Mouse (Mus musculus) cerebellum, adult 2 months (tissue): ENCODE results near the gene Itga4. TPM values are rescaled to one million over a fixed set of nuclear protein-coding genes. Genes with fewer than 3 reads are reported as not detected.

Source experiments
- DNase-seq, 2 experiments: peaks; one replicate each; pipeline ENCODE4 v3.0.0; 2021
- H3K27ac ChIP-seq: fragments of 200-500 bp; 2 replicates; pipeline ENCODE4 v1.5.1; 2012; ENCODE audit warnings: low read length, control low read depth, inconsistent platforms; ENCODE audit not compliant: insufficient read depth
- H3K27me3 ChIP-seq: fragments of 200-500 bp; 2 replicates; pipeline ENCODE4 v1.6.1; 2012; ENCODE audit warnings: inconsistent platforms, mild to moderate bottlenecking, low read length, moderate library complexity; ENCODE audit not compliant: control insufficient read depth, insufficient read depth
- H3K4me1 ChIP-seq: fragments of 200-500 bp; 2 replicates; pipeline ENCODE4 v1.6.1; 2011; ENCODE audit warnings: low read length; ENCODE audit not compliant: control insufficient read depth, insufficient read depth
- H3K4me3 ChIP-seq: fragments of 200-500 bp; replicated peaks from 2 replicates; pipeline ENCODE3; 2011; ENCODE audit warnings: mild to moderate bottlenecking, low read depth, low read length, control low read depth; ENCODE audit not compliant: insufficient read depth
- CTCF ChIP-seq: fragments of 200-500 bp; IDR thresholded peaks from 2 replicates; pipeline ENCODE4 v1.5.1; 2011; ENCODE audit warnings: low read depth, mild to moderate bottlenecking, control low read depth, low read length, moderate library complexity, borderline replicate concordance; ENCODE audit not compliant: insufficient read depth
- POLR2A ChIP-seq: fragments of 200-500 bp; IDR thresholded peaks from 2 replicates; pipeline ENCODE4 v1.6.1; 2011; ENCODE audit warnings: low read length, control low read depth, borderline replicate concordance; ENCODE audit not compliant: insufficient read depth
- WGBS: fragments of 180-500 bp; shearing (Covaris S2); methylation state at CpG from one replicate; pipeline ENCODE4 v1.1.7; 2018; 5-methylcytosine and 5-hydroxymethylcytosine counted together
- polyA plus RNA-seq: library from polyadenylated mRNA; depleted of rRNA; stranded (reverse); fragments of >200 nt; gene quantifications from 2 replicates; pipeline ENCODE4 v1.2.3, GENCODE M21; 2012

Gene Itga4
- polyA plus RNA-seq, 1 experiment: 1.7 TPM

DNA sequence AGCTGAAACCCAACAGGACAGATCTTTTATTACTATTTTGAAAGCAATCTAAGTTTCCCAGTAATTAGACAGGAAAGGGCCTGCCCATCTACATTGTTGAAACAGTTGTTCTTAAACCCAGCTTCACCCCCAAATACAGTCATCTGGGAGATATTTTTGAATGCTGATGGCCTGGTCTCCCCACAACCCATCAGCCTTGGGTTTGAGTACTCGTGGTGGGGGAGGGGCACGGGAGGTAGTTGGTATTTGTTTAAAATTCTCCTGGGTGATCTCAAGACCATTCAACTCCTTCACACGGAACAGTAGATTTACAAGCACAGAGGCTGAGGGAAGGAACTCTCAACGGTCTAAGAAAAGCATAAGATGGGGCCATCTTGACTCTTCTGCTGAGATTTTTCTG, 13.6 kb downstream of the Itga4 start:
- WGBS: 85% methylated on average over 4 of the region's 4 CpGs
- no peak overlapping the region for H3K4me3 ChIP-seq
- TF ChIP-seq CTCF (no peak), POLR2A (no peak)
- DNase-seq: no peak
- no peaks in the 10 kb centered on the region for H3K27me3 ChIP-seq
- no peak overlapping the region for H3K27ac ChIP-seq
- no peaks in the 10 kb centered on the region for H3K4me1 ChIP-seq

DNA sequence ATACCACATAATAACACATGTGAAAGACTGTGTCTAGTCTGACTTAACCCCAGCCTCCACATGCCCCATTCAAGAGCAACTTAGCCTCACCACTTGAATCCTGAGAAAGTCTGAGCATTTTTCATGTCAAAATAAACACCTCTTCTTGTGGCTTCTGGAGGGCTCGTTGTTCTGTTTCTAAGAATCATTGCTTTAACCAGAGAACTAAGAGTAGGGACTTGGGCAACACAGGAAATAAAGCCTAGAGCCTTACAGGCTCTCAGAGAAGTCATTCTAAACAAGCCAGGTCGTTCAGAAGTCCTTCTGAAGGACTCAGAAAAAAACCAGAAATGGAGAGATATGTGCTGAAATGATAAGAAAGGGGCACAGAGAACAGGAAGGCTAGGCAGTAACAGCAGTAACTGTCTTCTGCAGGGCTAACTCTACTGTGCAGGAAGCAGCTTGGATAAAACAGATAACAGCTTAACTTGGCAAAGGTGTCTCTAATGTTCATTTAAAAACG, 14.9 kb downstream of the Itga4 start:
- TF ChIP-seq POLR2A (no peak), CTCF (no peak)
- Histone ChIP-seq H3K27me3 (no peaks in the 10 kb centered on the region), H3K27ac (no peak overlapping the region), H3K4me1 (no peaks in the 10 kb centered on the region), H3K4me3 (no peak overlapping the region)
- DNase-seq: no peak
- 69% methylated on average over 3 of the region's 3 CpGs for WGBS

DNA sequence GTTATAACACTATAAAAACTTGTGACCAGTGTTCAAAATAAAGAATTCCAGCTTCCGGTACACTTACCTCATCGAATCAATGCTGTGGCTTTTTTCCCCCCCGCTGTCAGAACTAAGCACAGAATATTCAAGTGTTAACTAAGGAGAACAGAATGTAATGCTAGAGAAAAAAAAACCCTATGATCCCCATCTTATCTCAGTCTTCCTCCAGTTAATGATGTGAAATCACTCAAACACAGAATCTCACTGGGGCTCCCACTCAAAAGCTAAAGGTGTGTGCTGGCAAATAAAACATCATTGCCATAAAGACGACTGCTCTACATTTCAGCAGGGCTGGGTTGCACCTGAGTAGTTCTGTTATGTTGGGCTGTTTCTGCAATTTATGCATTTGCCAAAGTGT, 16.6 kb downstream of the Itga4 start:
- no peak for TF ChIP-seq POLR2A
- no peak for TF ChIP-seq CTCF
- H3K27me3 ChIP-seq: no peaks in the 10 kb centered on the region
- no peak for DNase-seq
- H3K27ac ChIP-seq: no peak overlapping the region
- no peak overlapping the region for H3K4me3 ChIP-seq
- no peaks in the 10 kb centered on the region for H3K4me1 ChIP-seq
- 95% methylated on average over 4 of the region's 4 CpGs for WGBS

DNA sequence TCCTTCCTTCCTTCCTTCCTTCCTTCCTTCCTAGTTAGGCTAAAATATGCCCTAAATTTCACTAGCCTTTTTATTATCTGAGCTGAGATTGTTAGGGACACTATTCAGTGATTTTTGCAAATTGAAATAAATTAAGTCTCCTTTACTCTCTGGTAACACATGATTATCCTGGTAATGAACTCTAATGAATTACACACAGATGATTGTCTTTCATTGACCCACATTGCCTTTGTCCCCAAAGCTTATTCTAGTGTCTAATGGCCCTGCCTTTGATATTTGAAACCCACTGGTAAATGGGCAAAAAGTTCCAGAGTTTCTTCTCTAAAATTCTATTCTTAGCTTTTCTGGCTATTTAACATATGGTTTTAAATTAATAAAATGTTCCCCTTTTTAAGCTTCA, 23.4 kb downstream of the Itga4 start:
- Histone ChIP-seq H3K4me1 (no peaks in the 10 kb centered on the region), H3K27ac (no peak overlapping the region), H3K27me3 (no peaks in the 10 kb centered on the region), H3K4me3 (no peak overlapping the region)
- TF ChIP-seq CTCF (no peak), POLR2A (no peak)
- no peak for DNase-seq

DNA sequence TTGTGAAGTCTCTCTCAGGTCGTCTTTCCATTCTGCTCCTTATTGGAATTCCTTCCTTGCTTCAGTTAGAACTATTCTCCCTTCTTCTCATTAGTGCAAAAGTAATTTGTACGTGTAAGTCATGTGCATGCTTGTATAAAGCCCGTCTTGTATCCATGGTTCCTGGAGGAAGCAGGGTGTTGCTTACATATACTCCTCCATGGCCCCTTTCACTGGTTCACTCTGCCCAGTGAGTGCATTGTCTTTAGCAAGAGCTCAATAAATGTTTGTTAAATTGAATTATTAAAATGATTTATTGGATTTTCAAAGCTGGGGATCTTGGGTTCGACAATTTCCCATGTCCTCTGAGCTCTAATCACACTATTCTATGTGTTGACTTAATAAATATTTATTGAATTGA, 29.0 kb downstream of the Itga4 start:
- Histone ChIP-seq H3K27me3 (no peaks in the 10 kb centered on the region), H3K4me1 (no peaks in the 10 kb centered on the region), H3K4me3 (no peak overlapping the region), H3K27ac (no peak overlapping the region)
- 93% methylated on average over 4 of the region's 4 CpGs for WGBS
- no peak for DNase-seq
- TF ChIP-seq CTCF: no peak
- TF ChIP-seq POLR2A: no peak

DNA sequence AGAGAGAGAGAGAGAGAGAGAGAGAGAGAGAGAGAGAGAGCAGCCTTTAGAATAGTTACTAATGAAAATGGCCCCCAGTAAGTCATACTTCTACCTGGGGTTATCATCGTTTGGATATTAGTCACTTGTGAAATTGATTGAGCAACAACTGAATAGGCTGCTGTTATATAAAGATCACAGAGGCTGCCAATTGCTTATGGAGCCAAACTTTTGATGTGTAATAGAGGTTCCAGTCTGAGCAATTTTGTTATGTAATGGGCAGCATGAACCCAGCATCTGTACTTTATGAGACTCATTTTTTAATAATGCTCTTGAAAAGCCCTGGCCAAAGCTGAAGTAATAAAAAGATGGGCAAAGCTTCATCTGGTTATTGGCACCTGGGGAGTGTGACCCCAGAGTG, 34.9 kb downstream of the Itga4 start:
- DNase-seq: no peak
- TF ChIP-seq POLR2A (no peak), CTCF (no peak)
- Histone ChIP-seq H3K4me1 (no peaks in the 10 kb centered on the region), H3K4me3 (no peak overlapping the region), H3K27ac (no peak overlapping the region), H3K27me3 (no peaks in the 10 kb centered on the region)
- 52% methylated on average over 1 of the region's 1 CpGs for WGBS

DNA sequence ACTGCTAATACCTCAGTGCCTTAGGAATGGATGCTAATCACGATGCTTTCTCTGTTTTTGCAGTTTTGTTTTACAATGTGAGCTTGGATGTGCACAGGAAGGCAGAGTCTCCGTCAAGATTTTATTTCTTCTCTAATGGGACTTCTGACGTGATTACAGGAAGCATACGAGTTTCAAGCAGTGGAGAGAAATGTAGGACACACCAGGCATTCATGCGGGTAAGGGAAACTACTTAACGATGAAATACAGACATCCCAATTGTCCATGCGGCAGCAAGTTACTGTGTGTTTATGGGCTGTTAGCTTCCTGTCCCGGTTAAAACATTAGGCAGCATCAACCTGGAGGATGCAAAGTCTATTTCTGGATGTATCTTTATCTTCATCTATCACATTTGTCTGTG, 36.7 kb downstream of the Itga4 start:
- Histone ChIP-seq H3K4me3 (no peak overlapping the region), H3K27ac (no peak overlapping the region), H3K27me3 (no peaks in the 10 kb centered on the region), H3K4me1 (no peaks in the 10 kb centered on the region)
- 86% methylated on average over 8 of the region's 8 CpGs for WGBS
- no peak for DNase-seq
- TF ChIP-seq POLR2A: no peak
- TF ChIP-seq CTCF: no peak

DNA sequence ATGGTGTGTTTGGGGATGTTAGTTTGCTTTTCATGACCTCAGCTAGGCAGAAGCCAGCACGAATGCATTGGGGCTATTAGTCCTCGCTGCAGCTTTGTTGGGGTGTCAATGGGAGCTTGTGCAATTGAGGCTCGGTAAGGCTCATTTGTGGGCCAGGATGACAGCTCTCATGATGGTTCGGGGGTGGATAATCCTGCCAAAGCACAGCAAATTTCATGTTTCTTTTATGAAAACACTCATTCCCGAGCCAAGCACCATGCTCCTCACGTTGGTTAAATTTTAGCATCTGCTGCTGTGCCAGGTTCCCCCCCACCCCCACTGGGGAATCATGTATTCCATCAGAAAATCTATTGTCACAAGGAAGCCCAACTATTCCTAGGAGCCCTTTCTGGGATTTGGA, 37.2 kb downstream of the Itga4 start:
- H3K27ac ChIP-seq: no peak overlapping the region
- WGBS: 75% methylated on average over 6 of the region's 6 CpGs

DNA sequence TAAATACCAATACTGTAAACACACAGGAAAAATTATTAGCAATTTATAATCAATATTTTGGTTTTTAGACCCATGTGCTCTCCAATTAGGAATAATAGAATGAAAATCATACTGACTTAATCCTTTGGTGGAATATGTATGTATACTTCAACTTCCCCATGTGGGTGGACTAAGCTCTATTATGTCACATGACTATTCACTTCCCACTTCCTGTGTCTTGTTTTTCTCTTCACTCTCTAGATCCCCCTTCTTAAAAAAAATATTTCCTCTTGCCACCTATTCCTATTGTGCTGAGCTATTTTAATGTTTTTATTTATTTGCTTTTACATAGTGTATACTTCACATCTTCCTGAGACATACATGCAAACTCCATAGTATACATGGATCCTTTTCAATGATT, 47.2 kb downstream of the Itga4 start:
- H3K4me1 ChIP-seq: no peaks in the 10 kb centered on the region
- no peak for DNase-seq
- no peak overlapping the region for H3K4me3 ChIP-seq
- H3K27ac ChIP-seq: no peak overlapping the region
- H3K27me3 ChIP-seq: no peaks in the 10 kb centered on the region
- TF ChIP-seq POLR2A: no peak
- no peak for TF ChIP-seq CTCF

More for the DNA sequence above, 37.2 kb downstream of the Itga4 start:
- H3K4me1 ChIP-seq: no peaks in the 10 kb centered on the region
- DNase-seq: no peak
- no peaks in the 10 kb centered on the region for H3K27me3 ChIP-seq
- H3K4me3 ChIP-seq: no peak overlapping the region
- TF ChIP-seq CTCF: no peak
- no peak for TF ChIP-seq POLR2A
